Mouse (Mus musculus) CH12.LX (cell line): ENCODE measurements around the gene Pop5.

Source experiments
- CTCF ChIP-seq, 2 experiments: IDR thresholded peaks in 1 of 2; conservative IDR thresholded peaks in 1 of 2; 2 replicates each; pipeline ENCODE4 v1.5.1; 2011 to 2012; ENCODE audit warnings: low read depth in 2 of 2, low read length in 2 of 2, improper control_type of control experiment in 1 of 2, inconsistent platforms in 1 of 2, mild to moderate bottlenecking in 1 of 2, moderate library complexity in 1 of 2
- POLR2A ChIP-seq: IDR thresholded peaks from 2 replicates; pipeline ENCODE4 v1.6.1; 2011; ENCODE audit warnings: low read depth, mild to moderate bottlenecking, improper control_type of control experiment, low read length

- TF ChIP-seq POLR2A: no peak
- no peak for TF ChIP-seq CTCF (conservative IDR thresholded peaks at IDR 0.05 in 1 of 2, IDR thresholded peaks at IDR 0.05 in 1 of 2; ENCODE audit: low read depth in 2 of 2, low read length in 2 of 2)
Measured at GRCm38 (mm10) chr5:115191880-115192827, 43.5 kb upstream of the Pop5 start.
